Mouse (Mus musculus): Measurements from ENCODE around the gene Kri1.

DNA sequence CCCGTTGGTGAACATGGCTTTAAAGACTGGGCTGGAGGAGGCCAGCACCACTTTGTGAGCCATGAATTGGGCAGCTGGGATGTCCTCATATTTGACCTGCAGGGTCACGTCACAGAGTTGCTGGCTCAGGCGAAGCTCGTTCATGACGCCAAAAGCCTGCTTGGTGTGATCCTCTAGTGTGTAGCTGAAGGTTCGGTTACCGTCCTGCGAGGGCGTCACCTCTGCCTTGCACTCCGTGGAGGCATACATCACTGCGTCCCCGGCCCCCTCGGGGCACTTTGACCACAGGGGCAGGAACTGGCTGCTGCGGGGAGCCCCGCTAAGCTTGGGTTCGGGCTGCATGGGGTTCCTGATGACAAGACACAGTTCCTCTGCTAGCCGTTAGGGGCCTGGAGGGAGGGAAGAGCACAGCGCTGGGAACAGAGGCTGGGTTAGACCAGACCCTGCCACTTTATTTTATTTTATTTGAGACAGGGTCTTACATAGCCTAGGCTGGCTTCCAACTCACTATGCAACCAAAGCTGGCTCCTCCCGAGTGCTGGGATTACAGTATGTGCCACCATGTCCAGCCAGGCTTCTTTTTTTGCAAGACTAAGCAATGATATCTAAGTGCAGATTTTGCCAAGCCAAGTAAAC is 50.3 kb downstream of the Kri1 start:
- TF ChIP-seq CTCF (IDR thresholded peaks at IDR 0.05; ENCODE audit: borderline replicate concordance, insufficient read depth, low read length) (no peak), POLR2A (IDR thresholded peaks at IDR 0.05; ENCODE audit: low read depth, low read length) (no peak)
